Mouse (Mus musculus): Measurements from ENCODE around the gene Scrn2. TPM values are rescaled to one million over a fixed set of nuclear protein-coding genes. Genes with fewer than 3 reads are reported as not detected.

The Scrn2 gene
- total RNA-seq (2017), result 18.4 and 21.5 TPM in 2 replicates

DNA sequence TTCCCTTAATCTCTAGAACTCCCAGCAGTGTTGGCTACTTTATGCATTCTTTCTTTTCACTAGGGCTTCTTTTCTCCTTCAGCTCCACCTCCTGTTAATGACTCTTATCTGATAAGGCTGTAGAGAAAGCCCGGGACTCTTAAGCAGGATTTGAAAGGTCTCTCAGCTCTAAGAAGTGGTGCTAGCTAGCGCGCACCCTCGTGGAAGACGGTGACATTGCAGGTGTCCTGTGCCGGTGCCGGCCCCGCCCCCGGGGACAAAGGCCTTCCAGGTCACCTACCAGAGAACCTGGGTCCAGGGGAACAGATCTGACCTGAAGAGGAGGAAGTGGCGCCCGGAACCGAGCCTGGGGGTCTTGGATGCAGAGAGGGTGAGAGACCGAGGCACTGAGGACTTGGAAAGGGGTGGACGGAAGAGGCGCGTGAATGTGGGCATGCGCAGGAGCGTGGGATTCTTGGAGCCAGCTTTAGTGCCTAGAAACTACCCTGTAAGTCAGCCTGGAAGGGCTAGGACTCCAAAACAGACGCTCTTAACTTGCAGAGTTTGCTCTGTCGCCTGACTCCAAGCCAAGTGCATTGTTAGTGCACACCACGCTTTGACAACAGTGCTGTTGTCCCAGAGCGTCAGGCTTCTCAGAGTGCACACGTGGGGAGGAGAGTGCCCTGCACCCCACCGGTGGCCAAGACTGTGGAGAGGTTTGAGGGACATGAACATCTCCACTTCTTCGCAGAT is at the start of gene Scrn2:
Gene Scrn2, plus strand, starts transcription at position 253 of the 732 bp plus-strand sequence.
- ATAC-seq (replicated peaks; ENCODE audit: low read depth, poor library complexity, severe bottlenecking), result peak; percentile 83

DNA sequence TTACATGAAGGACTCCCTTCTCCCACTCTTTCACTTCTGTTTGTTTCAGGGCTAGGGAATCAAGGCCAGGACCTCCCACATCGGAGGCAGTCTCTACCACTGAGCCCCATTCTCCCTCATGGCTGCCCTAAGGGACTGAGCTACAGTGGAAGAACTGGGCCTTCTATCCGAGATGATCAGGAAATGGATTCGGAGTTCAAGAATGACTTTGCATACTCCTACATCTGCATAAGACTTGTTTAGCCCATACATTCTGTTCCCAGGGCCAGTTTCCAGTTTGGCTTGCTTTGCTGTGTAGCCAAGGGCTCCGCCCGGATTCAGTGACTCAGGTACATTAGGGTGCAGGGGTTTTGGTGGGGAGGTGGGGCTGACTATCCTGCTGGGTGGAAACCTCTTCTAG is 49.7 kb upstream of the Scrn2 start:
- ATAC-seq (replicated peaks; ENCODE audit: low read depth, poor library complexity, severe bottlenecking), result no peak

DNA sequence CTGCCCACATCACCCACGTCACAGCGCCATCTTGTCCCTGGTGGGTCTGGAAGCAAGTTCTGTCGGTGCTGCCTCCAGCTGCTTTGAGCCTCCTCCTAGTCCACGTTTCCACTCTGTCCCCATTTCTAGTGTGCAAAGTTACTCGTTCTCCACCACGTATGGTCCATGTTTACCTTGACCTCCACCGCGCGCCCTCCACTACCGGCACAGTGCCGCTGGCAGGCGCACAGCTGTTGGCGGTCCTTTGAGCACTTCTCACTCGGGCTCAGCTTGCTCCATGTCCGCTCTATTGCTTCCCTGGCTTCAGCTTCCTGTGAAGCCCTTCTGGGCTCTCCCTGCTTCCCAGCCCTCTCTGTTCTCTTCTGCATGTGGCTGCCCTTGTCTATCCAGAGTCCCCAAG is 48.3 kb upstream of the Scrn2 start:
- no peak for ATAC-seq (replicated peaks; ENCODE audit: low read depth, poor library complexity, severe bottlenecking)

DNA sequence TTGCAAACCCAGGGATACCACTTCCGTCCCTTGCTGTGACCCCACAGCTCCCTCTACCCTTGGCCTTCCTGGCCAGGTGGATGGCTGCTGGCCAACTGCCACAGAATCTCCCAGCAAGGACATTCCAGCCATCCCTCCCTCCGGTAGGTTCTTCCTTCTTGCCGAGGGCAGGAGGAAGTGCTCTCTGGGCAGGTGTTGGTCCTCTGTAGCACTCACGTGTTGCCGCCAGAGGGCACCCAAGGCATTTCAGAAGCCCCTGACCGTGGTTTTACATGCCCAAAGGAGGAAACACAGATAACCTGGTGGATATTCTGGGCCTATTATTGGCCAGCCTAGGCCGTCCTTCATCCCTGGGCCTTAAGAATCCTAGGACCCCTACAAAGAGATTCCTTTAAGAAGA is 47.4 kb upstream of the Scrn2 start:
- peak; percentile 33 for ATAC-seq (replicated peaks; ENCODE audit: low read depth, poor library complexity, severe bottlenecking)

DNA sequence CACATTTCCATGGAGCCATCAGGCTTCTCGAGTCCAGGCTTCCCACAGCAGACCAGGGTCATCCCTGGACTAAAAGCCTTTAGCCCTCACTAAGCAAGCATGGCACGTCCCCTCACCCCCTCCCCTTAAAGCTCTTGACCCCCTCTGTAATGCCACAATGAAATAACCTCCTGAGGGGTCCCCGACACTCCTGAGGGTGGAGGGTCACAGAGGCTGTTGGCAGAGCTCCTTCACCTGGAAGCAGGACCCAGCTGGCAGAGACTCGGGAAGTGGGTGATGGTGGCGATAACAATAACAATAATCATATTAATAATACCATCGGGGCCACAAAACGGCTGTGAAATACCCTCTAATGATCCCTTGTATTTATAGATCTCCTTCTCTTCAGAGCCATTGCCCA is 46.9 kb upstream of the Scrn2 start, which contains the start of gene Sp2:
Gene Sp2, minus strand, starts transcription at position 101 of the 400 bp plus-strand sequence.
- no peak for ATAC-seq (replicated peaks; ENCODE audit: low read depth, poor library complexity, severe bottlenecking)

DNA sequence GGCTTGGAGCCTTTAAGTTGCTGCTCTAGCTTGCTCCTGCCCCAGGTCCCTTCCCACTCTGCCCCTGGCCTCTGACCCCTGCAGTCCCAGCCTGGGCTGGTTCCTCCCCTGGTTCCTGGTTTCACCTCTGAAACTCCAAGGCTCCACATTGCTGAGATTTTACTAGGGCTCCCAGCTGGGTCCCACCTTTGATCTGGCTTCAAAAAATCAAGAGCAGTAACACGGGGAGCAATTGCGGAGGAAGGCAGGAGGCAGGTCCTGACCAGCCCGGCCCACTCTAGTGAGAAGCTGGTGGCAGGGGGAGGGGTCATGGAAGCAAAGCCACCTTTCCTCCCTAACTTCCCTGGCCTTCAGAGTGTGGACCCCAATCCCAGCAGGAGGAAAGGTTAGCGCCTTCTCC is 44.8 kb upstream of the Scrn2 start:
- ATAC-seq (replicated peaks; ENCODE audit: low read depth, poor library complexity, severe bottlenecking), result no peak

DNA sequence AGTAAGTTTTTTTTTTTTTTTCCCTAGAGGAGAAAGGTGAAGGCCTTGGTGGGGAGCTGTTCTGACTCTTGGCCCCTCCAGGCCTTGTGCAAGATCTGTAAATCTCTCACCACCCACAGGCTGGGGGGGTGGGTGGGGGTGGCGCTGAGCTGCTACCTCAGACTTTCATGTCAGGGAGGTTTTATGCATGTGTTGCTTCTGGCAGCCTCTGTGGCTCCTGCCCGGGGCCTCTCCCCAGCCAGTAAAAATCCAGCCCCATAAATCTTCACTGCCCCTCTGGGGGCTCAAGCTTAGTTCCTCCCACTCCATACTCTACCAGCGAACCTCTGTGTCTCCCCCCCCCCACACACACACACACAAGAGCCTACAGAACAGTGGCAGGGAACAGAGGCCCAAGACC is 43.3 kb upstream of the Scrn2 start:
- ATAC-seq (replicated peaks; ENCODE audit: low read depth, poor library complexity, severe bottlenecking), result no peak

DNA sequence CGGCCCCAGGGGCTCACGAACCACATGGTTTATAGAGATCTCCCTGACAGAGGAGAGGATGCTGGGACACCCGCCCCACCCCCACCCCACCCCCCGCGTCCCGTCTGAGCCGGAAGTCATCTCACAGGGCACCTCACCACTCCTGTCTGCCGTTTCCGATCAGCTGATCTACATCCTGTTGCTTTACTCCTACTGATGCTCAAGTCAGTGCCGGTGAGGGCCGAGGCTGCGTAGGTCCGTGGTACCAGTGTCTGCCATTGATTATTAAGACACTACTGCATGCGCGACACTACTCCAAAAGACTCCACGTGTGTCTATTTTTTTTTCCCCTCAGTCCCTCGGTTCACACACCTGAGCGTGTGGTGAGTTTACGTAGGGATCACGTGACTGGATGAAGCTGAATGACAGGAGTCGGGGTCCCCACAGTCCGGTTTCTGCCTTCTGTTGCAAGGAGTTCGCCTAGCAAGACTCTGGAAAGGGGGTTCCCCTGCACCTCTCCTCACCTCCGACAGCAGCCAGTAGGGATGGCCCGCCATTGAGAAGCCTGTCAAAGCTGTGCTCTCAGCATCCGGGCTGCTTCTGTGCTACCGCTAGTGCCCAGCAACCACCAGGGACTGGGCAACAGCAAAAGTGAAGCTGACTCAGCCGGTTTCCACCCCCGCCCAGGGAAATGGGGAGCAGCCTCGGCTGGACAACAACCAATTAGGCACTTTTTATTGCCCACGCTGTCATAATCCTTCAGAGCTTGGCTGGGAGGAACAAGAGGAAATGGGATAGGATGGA is 41.7 kb upstream of the Scrn2 start:
- ATAC-seq (replicated peaks; ENCODE audit: low read depth, poor library complexity, severe bottlenecking), result peak; percentile 34; the same call in 1 of the 2 replicates

DNA sequence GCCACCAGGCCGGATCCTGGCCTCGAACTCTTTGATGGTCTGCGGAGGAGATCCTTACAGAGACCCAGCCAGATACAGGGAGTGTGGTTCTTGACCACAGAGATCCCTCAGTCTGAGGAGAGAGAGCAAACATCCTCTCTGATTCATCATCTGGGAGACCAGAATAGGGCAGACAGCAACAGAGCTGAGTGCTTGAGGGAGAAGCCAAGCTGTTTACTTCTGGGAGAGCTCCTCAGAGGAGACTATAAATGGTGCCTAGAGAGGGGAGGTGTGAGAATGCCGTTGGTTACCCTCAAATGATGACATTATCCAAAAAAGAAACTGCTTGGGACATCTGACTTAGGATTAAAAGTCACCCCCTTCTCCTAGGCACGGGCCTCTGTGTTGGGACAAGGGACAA is 38.2 kb upstream of the Scrn2 start:
- no peak for ATAC-seq (replicated peaks; ENCODE audit: low read depth, poor library complexity, severe bottlenecking)

DNA sequence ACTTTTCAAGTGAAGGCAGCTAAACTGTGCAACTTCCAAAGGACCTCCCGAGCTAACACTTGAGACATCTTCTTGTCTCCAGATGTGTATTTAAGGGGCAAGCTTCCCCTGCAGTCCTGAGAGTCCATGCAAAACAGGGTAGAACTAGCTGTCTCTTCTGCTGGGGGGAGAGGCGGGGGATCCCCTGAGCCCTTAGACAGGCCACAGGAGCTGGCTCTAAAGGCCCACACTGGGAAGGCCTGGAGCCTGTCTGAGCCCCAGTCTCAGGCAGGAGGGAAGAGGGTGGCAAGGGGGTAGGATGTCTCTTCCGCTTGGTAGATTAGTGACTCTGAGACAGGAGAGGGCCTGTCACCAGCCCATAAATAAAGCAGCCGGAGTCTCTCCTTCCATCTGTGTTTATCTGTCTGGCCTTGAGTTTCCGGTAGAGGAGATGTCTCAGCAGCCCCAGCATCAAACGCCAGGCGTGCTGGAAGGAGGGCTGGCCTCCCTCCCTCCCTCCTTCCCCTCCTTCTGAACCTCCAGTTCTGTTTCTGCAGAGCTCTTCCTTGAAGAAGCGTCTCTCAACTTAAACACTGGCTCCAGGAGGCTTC is 36.9 kb upstream of the Scrn2 start:
- peak; percentile 81 for ATAC-seq (replicated peaks; ENCODE audit: low read depth, poor library complexity, severe bottlenecking)

DNA sequence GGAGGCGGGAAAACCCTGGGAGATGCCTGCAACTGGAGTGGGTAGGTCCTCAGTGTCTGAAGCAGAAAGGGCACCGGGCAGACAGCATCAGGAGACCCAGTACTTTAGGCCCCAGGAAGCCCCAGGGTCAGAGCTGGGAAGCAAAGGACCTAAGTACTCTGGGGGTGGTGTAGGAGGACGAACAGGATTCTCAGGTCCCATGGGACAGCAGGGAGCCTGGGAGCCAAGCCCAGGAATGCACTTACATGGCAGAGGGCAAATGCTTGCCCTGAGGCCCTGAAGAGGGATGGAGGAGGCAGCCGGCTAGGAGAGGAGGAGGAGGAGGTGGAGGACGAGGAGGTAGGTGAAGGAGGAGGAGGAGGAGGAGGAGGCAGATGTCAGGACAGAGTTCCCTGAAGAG is 34.7 kb upstream of the Scrn2 start:
- no peak for ATAC-seq (replicated peaks; ENCODE audit: low read depth, poor library complexity, severe bottlenecking)

DNA sequence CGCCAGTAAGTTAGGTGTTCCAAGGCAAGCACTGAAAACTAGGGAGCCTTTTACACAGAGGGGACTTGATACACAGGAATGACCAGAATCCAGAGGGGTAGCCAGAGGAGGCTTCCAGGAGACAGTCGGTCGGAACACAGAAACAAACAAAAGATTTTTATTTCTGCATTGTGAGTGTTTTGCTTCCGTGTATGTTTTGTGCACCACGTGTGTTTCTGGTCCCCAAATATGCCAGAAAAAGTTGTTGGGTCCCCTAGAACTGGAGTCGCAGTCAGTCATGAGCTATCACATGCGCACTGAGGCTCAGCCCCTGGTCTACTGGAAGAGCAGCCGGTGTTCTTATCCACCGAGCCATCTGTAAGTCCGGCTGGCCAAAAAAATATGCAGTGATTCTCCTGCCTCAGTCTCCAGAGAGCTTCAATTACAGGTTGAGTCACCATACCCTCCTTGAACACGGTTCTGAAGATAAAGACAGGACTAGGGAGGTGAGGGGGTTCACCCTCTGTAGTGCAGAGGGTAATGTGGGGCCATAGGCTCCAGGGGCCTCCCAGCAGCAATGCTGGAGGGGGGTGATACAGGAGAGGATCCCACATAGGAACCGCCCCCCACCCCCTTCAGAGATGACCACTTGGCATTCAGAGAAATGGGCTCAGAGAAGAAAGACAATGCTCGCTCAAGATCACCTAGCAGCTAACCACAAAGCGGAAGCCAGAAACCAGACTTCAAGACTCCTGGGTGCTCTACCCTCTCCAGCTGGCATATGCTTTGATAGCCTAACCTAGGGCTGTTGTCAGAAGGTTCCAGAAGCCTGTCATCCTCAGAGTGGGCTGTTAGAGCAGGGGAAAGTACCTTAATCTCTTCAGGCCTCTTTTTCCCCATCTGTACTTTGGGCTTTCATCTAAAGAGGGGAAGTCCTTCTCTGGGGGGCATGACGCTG is 33.6 kb upstream of the Scrn2 start:
- no peak for ATAC-seq (replicated peaks; ENCODE audit: low read depth, poor library complexity, severe bottlenecking)

DNA sequence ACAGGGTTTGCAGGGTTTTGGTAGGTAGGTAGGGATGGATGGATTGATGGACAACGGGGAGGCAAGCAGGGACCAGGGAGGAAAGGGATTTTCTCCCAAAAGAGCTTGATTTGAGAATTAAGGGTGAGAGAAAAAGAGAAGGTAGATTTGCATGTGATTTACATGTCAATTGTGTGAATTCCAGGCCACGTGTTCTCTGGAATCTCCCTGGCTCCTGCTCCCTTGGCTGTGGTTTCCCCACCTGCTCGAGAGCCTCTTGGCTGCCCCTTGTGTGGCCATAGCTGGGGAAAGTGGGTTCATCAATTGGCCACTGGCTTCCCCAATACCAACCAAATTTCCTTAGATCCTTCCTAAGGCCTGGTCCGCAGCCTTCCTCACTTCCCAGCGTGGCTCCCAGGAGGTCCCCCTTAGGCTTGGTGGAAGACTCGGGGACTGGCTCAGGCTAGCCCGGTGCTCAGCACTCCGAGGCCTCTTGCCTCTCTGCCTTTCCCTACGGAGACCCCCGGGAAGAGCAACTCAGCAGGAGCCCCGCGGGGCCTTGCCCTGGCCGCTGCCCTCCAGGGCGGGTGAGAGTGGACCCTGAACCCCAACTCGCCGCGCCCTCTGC is 32.9 kb upstream of the Scrn2 start:
- ATAC-seq (replicated peaks; ENCODE audit: low read depth, poor library complexity, severe bottlenecking), result no peak

DNA sequence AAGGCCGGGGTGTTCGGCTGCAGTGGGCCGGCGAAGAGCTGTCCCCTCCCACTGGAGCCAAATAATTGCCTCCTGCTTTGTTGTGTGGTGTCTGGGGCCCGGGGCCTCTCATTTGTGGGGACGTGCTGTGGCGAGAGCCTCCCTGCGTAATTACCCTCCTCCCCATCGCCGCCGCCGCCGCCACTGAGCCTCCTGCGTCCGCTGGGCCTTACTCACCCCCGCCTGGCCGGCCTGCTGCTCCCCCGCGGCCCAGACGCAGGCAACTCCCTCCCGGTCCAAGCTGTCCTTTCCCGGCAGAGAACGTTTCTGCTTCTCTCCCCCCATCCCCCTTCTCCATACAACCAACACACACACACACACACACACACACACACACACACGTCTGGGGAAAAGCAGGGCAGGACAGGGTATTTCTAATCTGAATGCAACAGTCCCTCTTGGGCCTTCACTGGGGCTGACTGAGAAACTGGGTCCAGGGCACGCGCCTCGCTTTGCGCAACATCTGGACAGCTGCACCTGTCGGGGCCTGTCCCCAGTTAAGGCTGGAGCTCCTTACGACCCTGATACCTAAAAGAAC is 32.3 kb upstream of the Scrn2 start:
- ATAC-seq (replicated peaks; ENCODE audit: low read depth, poor library complexity, severe bottlenecking), result no peak

DNA sequence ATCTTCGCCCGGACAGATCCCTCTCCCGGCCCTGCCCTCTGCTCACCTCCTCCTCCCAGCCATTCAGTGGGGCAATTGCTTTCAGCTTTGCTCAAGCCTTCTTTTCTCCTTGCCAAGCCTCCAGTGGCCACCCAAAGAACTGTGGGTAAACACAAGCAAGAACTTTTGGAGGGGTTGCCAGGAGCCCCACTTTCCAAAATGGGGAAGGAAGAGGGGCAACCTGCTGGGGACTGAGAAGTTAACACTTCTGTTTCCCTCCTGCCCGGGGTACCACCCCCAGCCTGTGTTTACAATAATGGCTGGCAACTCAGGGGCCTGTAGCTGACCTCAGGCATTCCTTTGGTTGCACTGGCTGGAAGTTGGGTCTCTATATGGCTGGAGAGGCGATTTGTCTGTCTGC is 26.6 kb upstream of the Scrn2 start:
- ATAC-seq (replicated peaks; ENCODE audit: low read depth, poor library complexity, severe bottlenecking), result peak; percentile 40; the same call in 1 of the 2 replicates

DNA sequence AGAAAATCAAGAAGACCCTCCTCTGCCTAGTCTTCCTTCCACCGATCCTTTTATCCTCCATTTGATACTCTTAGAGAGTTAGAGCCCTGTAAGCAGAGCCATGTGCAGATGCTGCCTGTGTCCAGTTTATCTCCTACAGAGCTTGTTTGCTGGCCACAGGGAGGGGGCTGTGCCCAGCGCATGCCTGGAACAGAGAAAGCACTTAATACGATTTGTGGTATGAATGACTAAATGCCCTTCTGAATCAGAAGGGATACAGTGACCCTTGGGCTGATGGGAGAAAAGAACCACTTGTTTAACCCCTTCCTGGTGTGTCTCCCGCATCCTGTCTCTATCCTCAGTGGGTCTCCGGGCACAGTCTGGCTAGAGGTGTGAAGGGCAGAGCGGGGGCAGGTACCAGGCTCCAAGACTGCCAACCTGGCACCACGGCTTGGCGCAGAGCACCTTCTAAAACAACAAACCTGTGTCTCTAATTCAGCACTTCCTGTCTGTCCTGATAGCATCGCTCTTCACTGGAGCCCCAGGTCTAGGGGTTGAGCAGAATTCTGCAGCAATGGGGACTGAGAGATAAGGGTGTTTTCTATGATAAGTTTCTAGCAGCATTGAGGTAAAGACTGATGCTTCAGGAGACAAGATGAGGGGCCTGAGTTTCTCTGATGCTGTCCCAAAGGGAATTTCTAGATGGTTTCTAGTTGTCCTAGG is 22.5 kb upstream of the Scrn2 start:
- ATAC-seq (replicated peaks; ENCODE audit: low read depth, poor library complexity, severe bottlenecking), result no peak

DNA sequence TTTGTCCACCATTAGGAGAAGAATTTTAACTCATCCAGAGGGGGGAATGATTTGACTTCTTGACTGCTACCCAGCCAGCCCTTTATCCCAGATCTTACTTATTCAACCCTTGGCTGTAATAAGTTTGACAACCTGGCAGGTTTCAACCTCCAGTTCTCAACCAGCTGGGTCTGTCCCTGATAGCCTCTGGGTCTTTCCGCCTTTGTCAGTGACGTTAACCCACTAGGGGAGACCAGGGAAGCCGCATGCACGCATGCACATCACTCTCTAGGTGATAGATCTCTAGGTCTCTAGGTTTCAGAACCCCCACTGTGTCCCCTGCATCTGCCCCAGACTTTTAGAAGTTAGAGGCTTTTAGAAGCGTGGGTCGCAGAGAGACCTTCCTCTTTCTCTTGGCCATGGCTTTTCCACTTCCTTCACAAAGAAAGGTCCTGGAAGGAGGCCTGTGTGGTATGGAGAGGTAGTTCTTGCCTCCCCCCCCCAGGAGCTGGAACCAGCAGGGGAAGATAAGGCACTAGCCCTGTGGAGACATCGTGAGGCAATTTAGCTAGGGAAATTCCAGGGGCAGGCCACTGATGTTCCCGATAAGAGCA is 20.4 kb upstream of the Scrn2 start:
- ATAC-seq (replicated peaks; ENCODE audit: low read depth, poor library complexity, severe bottlenecking), result 0 out of 2 replicates have a peak, but pooled peaks have one; percentile 18

DNA sequence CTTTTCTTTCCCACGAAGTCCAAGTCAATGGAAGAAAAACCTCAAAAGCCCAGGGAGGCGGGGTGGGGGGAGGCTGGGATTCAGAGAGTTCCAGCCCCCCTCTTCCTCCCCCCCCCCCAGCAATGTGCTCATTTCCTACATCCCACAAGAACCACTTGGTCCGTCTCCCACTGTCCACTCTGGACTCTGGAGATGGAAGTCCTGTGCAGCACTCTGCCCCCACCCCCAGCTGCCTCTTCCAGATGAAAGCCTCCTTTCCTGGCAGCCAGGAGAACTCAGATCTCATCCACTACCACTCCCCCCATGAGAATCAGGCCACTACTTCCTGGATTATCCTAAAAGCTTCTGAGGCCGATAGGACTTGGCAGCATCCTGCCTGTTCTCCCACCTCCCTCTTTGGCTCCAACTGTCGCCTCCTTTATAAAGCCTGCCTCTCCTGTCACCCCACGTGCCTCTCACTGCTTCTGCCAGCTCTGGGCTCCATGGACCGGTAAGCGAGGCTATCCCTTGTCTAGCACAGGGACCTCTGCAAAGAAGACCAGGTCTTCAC is 16.5 kb upstream of the Scrn2 start, which contains the start of gene Sp6:
Gene Sp6, plus strand, starts transcription at position 274 of the 550 bp plus-strand sequence.
- no peak for ATAC-seq (replicated peaks; ENCODE audit: low read depth, poor library complexity, severe bottlenecking)

All from common myeloid progenitor, adult 5-6 weeks (primary cell).